Mouse (Mus musculus) gastrocnemius, adult 18-20 months (tissue): ENCODE results near the gene Ifitm10. TPM values are rescaled to one million over a fixed set of nuclear protein-coding genes. Genes with fewer than 3 reads are reported as not detected.
"Not testable (repeated sequence)": the region's sequence is repeated elsewhere in the genome, so short reads cannot be mapped to it uniquely, and the experiment has no call there.

Experiments used
- DNase-seq: peaks from one replicate; pipeline ENCODE4 v3.0.0; 2021; ENCODE audit warnings: low spot score
- total RNA-seq, 2 experiments: library from RNA; stranded (reverse); gene quantifications; 2 replicates each; pipeline ENCODE4 v1.2.3; 2021

Ifitm10 gene
- total RNA-seq, 2 experiments from 2014 or later: 3.2 to 5.0 TPM

GRCm38 (mm10) chr7:142323396-142324117, 50.0 kb downstream of the Ifitm10 start:
- DNase-seq: no peak

GRCm38 (mm10) chr7:142322641-142323040, 50.9 kb downstream of the Ifitm10 start:
- no peak for DNase-seq

GRCm38 (mm10) chr7:142321637-142322306, 51.8 kb downstream of the Ifitm10 start:
- not testable (repeated sequence) for DNase-seq

GRCm38 (mm10) chr7:142320906-142321305, 52.6 kb downstream of the Ifitm10 start:
- DNase-seq: no peak

- DNase-seq: no peak
Measured at GRCm38 (mm10) chr7:142319124-142319523, 54.4 kb downstream of the Ifitm10 start.

- DNase-seq: no peak
Measured at GRCm38 (mm10) chr7:142317216-142317615, 56.3 kb downstream of the Ifitm10 start.

- DNase-seq: peak; percentile 46
Measured at GRCm38 (mm10) chr7:142316558-142316957, 57.0 kb downstream of the Ifitm10 start.

- DNase-seq: peak; percentile 43
Measured at GRCm38 (mm10) chr7:142314600-142315285, 58.8 kb downstream of the Ifitm10 start.

GRCm38 (mm10) chr7:142303929-142304328, 69.6 kb downstream of the Ifitm10 start:
- not testable (repeated sequence) for DNase-seq

- DNase-seq: no peak
Measured at GRCm38 (mm10) chr7:142303249-142303648, 70.3 kb downstream of the Ifitm10 start, which contains the start of gene Krtap5-4. Krtap5-4 (plus strand) TSS chr7:142303549.

GRCm38 (mm10) chr7:142297018-142297417, 76.5 kb downstream of the Ifitm10 start, which contains the start of gene Krtap5-1:
Krtap5-1 (minus strand) TSS chr7:142297118.
- DNase-seq: not testable (repeated sequence)

GRCm38 (mm10) chr7:142296108-142296507, 77.4 kb downstream of the Ifitm10 start:
- not testable (repeated sequence) for DNase-seq

GRCm38 (mm10) chr7:142295418-142295817, 78.1 kb downstream of the Ifitm10 start:
- DNase-seq: no peak

- DNase-seq: not testable (repeated sequence)
Measured at GRCm38 (mm10) chr7:142293851-142294250, 79.7 kb downstream of the Ifitm10 start.

- not testable (repeated sequence) for DNase-seq
Measured at GRCm38 (mm10) chr7:142285910-142286612, 87.5 kb downstream of the Ifitm10 start.

GRCm38 (mm10) chr7:142285130-142285835, 88.3 kb downstream of the Ifitm10 start:
- DNase-seq: peak; percentile 12

- peak; percentile 91 for DNase-seq
Measured at GRCm38 (mm10) chr7:142284615-142285080, 88.9 kb downstream of the Ifitm10 start.

- peak; percentile 36 for DNase-seq
Measured at GRCm38 (mm10) chr7:142284023-142284591, 89.4 kb downstream of the Ifitm10 start.

- DNase-seq: not testable (repeated sequence)
Measured at GRCm38 (mm10) chr7:142282847-142283246, 90.7 kb downstream of the Ifitm10 start.

- DNase-seq: not testable (repeated sequence)
Measured at GRCm38 (mm10) chr7:142279291-142279690, 94.3 kb downstream of the Ifitm10 start.
